ENCODE assay signal across 26 mouse cellular contexts in genomic region chr13:20039590-20039989, GRCm38 (mm10). TPM values are rescaled to one million over a fixed set of nuclear protein-coding genes. Genes with fewer than 3 reads are reported as not detected.
DNase-seq lines count a peak whose midpoint lies in the region; ATAC-seq lines count a peak whose summit lies in the region.
"Had no signal": no experiment of that assay in that cellular context is flagged by ENCODE, and none has a peak within 500 bp of the region (broad histone marks: within the 10 kb centered on the region; RNA-seq: fewer than 3 reads in every experiment).

No protein-coding gene starts in this region.

- no peaks in the 10 kb centered on the region for H3K9me3 ChIP-seq in embryonic facial prominence, embryonic 10.5 days
- H3K9me3 ChIP-seq: embryonic facial prominence, embryonic 15.5 days; forebrain, embryonic 10.5 days; G1E; heart, embryonic 10.5 days; hindbrain, embryonic 13.5 days had no signal

- H3K27ac ChIP-seq in embryonic facial prominence, embryonic 10.5 days (replicated peaks) = no peak overlapping the region
- H3K27ac ChIP-seq: embryonic facial prominence, embryonic 15.5 days; forebrain, embryonic 10.5 days; gastrocnemius, adult 2 months; heart, embryonic 10.5 days; hindbrain, embryonic 13.5 days; hindbrain, postnatal 0 days had no signal

- H3K27me3 ChIP-seq in embryonic facial prominence, embryonic 10.5 days (replicated peaks; ENCODE audit: low read depth, poor library complexity, severe bottlenecking) = no peaks in the 10 kb centered on the region
- H3K27me3 ChIP-seq: embryonic facial prominence, embryonic 15.5 days; hindbrain, embryonic 13.5 days had no signal

- H3K4me1 ChIP-seq in embryonic facial prominence, embryonic 10.5 days = no peaks in the 10 kb centered on the region
- H3K4me1 ChIP-seq: embryonic facial prominence, embryonic 15.5 days; heart, embryonic 10.5 days had no signal

- intact Hi-C loops in left cerebral cortex, postnatal 10 days (cut with DNase I) = loop anchor here (5.0 kb wide), 1 partner anchor 233 kb away; no protein-coding TSS in a partner anchor

- WGBS in embryonic facial prominence, embryonic 10.5 days = 93% methylated on average over 7 of the region's 7 CpGs

- DNase-seq in CD4-positive, CD25-positive, alpha-beta regulatory T cell, adult 2 months (ENCODE audit: low read depth, low spot score) = peak; percentile 10
- peak; percentile 27 for DNase-seq in spleen, adult 12 weeks (ENCODE audit: low spot score)
- DNase-seq in spleen, postnatal 4 days (ENCODE audit: low spot score in 2 of 2) = no peak
- no peak for DNase-seq in left cerebral cortex, postnatal 10 days (ENCODE audit: extremely low spot score in 1 of 2, low spot score in 2 of 2)
- DNase-seq in embryonic facial prominence, embryonic 10.5 days (ENCODE audit: low spot score) = no peak
- DNase-seq: adrenal gland, postnatal 14 days; cerebellum, adult 11-12 months; cerebellum, adult 9-11 months; cerebellum, postnatal 36 days; gastrocnemius, adult 2 months; gastrocnemius, postnatal 25 days; heart, adult 18-20 months; heart, postnatal 14 days had no signal

- no peak overlapping the region for H3K4me3 ChIP-seq in embryonic facial prominence, embryonic 10.5 days
- H3K4me3 ChIP-seq: embryonic facial prominence, embryonic 15.5 days; erythroblast, embryonic 14.5 days; forebrain, embryonic 10.5 days; gastrocnemius, adult 2 months; heart, embryonic 10.5 days; hindbrain, embryonic 13.5 days had no signal

- ATAC-seq in CD4-positive, CD25-positive, alpha-beta regulatory T cell, adult 4 months = no peak
- peak; percentile 45; the same call in 1 of the 2 replicates for ATAC-seq in common myeloid progenitor, adult 5-6 weeks (replicated peaks; ENCODE audit: low read depth, poor library complexity, severe bottlenecking)
- ATAC-seq in monocyte, adult 5-6 weeks (replicated peaks; ENCODE audit: insufficient number of reproducible peaks, low FRiP score, low TSS enrichment, poor library complexity, severe bottlenecking) = peak; percentile 63; the same call in 1 of the 2 replicates
- ATAC-seq: activated CD4-positive, CD25-positive, alpha-beta regulatory T cell, adult 4 months; forebrain, embryonic 14.5 days; hindbrain, postnatal 0 days had no signal

- H3K36me3 ChIP-seq in embryonic facial prominence, embryonic 10.5 days (replicated peaks) = no peaks in the 10 kb centered on the region
- H3K36me3 ChIP-seq: embryonic facial prominence, embryonic 15.5 days; forebrain, embryonic 10.5 days; G1E; heart, embryonic 10.5 days; hindbrain, embryonic 13.5 days had no signal

RNA-seq across cellular contexts. Expression of gene Elmo1, which starts 50.8 kb away (rescaled TPM):
- polyA plus RNA-seq in CD4-positive, CD25-positive, alpha-beta regulatory T cell, adult 4 months (2017; shearing (Covaris generic)) = 100 to 1,000 TPM; 100 to 111 TPM
- total RNA-seq in common myeloid progenitor, adult 5-6 weeks (2017) = 68.5 and 75.3 TPM in 2 replicates
- total RNA-seq in monocyte, adult 5-6 weeks (2017) = 61.8 to 124 TPM (median 71.9 TPM) in 3 replicates
- total RNA-seq in left cerebral cortex, postnatal 10 days (2021) = 10 to 100 TPM; 45.7 to 47.2 TPM
- 9.0 and 9.8 TPM in 2 replicates for polyA plus RNA-seq in embryonic facial prominence, embryonic 10.5 days (2016; fragmentation: Nextera tagmentation; extraction: Ambion mirVana)
- polyA plus RNA-seq: C2C12, G1E had no signal

Comparison
In these comparisons a context has a peak if more than half of its experiments do, and no peak if none do; other contexts are left out.
1. DNase-seq: peak in CD4-positive, CD25-positive, alpha-beta regulatory T cell, adult 2 months (single experiment) and spleen, adult 12 weeks (single experiment); none in spleen, postnatal 4 days (0 of 2), left cerebral cortex, postnatal 10 days (0 of 2) and embryonic facial prominence, embryonic 10.5 days (single experiment).